14 mouse cellular contexts compared by ENCODE assay signal in genomic region chr3:105898325-105898724, GRCm38 (mm10). TPM values are rescaled to one million over a fixed set of nuclear protein-coding genes. Genes with fewer than 3 reads are reported as not detected.
DNase-seq lines count a peak whose midpoint lies in the region; ATAC-seq lines count a peak whose summit lies in the region.
"Had no signal": no experiment of that assay in that cellular context is flagged by ENCODE, and none has a peak within 500 bp of the region (broad histone marks: within the 10 kb centered on the region; RNA-seq: fewer than 3 reads in every experiment).

No protein-coding gene starts in this region.

- DNase-seq in layer of hippocampus, adult 9-11 months, result peak; percentile 84
- DNase-seq in layer of hippocampus, postnatal 36 days, result no peak
- peak; percentile 51 for DNase-seq in Muller cell, postnatal 12 days (ENCODE audit: inconsistent ontology term)
- peak; percentile 59 for DNase-seq in gastrocnemius, adult 18-20 months (ENCODE audit: low spot score)
- peak; percentile 57 for DNase-seq in lung, postnatal 10 days
- DNase-seq in ovary, postnatal 10 days (ENCODE audit: low spot score), result no peak
- DNase-seq in cerebellum, adult 9-11 months, result no peak
- DNase-seq: embryo, embryonic 11 days; kidney, postnatal 10 days had no signal

- no peak for ATAC-seq in inflammation-experienced regulatory T-cells, adult 6 months
- ATAC-seq: forebrain, embryonic 15.5 days had no signal

RNA-seq across cellular contexts. Expression of gene Tmigd3, which starts 27.6 kb away (rescaled TPM):
- not detected for total RNA-seq in layer of hippocampus, postnatal 36 days (2021)
- not detected for total RNA-seq in gastrocnemius, adult 18-20 months (2021)
- polyA plus RNA-seq in inflammation-experienced regulatory T-cells, adult 6 months (2017; shearing (Covaris generic)), result not detected
- polyA plus RNA-seq: hindbrain, embryonic 10.5 days; limb, embryonic 13.5 days had no signal

RNA-seq across cellular contexts. Expression of gene Adora3, which starts 27.7 kb away (rescaled TPM):
- under 1 TPM; 0.83 to 1.00 TPM for total RNA-seq in layer of hippocampus, postnatal 36 days (2021)
- not detected for total RNA-seq in gastrocnemius, adult 18-20 months (2021)
- under 1 TPM in 2 of 3 experiments, not detected in 1; 0.26 to 0.39 TPM for polyA plus RNA-seq in inflammation-experienced regulatory T-cells, adult 6 months (2017; shearing (Covaris generic))

RNA-seq across cellular contexts. Expression of gene I830077J02Rik, which starts 34.1 kb away (rescaled TPM):
- under 1 TPM; 0.56 to 0.90 TPM for total RNA-seq in layer of hippocampus, postnatal 36 days (2021)
- total RNA-seq in gastrocnemius, adult 18-20 months (2021), result under 1 TPM; 0.07 to 0.34 TPM
- 1 to 10 TPM in 2 of 3 experiments, not detected in 1; 1.3 to 1.8 TPM for polyA plus RNA-seq in inflammation-experienced regulatory T-cells, adult 6 months (2017; shearing (Covaris generic))
- polyA plus RNA-seq: testis, adult 2 months had no signal

Comparison
In these comparisons a context has a peak if more than half of its experiments do, and no peak if none do; other contexts are left out.
1. DNase-seq: peak in layer of hippocampus, adult 9-11 months (single experiment), Muller cell, postnatal 12 days (single experiment), gastrocnemius, adult 18-20 months (single experiment) and lung, postnatal 10 days (single experiment); none in layer of hippocampus, postnatal 36 days (0 of 2), ovary, postnatal 10 days (single experiment) and cerebellum, adult 9-11 months (single experiment).